Mouse (Mus musculus) spleen, adult 10 weeks (tissue): ENCODE measurements around the gene Hyal3. TPM values are rescaled to one million over a fixed set of nuclear protein-coding genes. Genes with fewer than 3 reads are reported as not detected.

Experiments used
- polyA plus RNA-seq: library from polyadenylated mRNA; stranded (reverse); fragments of 350-450 nt; fragmentation: Illumina TruSeq; extraction: RNeasy Lipid Tissue Mini Kit (QIAGEN cat#74804); gene quantifications from one replicate; pipeline ENCODE4 v1.2.3, GENCODE M21; 2015; ENCODE audit warnings: low replicate concordance; ENCODE audit not compliant: insufficient read depth

Gene Hyal3
- 0.12 TPM for polyA plus RNA-seq

DNA sequence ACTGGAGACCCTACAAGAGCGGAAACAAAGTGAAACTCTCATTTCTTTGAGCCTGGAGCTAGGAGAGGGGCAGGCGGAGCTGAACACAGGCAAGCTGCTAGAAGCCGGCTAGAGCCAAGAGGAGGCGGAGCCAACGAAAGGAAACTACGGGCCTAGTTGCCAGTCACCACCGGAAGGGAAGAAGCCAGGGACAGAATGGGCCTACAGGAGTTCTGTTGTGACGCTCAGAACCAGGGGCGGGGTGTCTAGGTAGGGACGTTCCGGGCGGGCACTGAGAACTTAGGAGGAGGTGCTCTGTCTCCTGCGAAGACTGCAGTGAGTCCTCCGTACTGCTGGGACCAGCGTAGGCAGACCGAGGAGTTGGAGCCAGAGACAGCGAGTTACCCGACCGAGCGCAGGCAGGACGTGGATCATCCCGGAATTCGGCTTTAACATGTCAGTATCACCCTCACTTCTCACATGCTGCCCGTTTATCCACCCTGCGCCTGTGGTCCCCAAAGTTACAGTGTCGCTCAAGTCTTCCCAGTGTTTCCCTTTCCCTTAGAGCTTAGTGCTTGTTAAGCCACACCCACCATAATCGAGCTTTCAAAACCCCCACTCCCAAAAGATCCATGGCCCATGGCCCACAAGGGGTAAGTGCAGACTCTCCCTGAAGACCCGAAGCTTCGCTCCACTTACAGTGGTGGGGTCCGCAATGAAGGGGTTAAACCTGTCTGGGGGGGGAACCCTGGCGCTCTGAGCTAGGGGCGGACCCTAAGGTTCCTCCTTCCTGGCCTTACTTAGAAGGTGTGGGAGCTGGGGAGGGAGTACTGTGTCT is at the start of gene Hyal3:
Hyal3 (plus strand) TSS at position 318 of the 817 bp plus-strand sequence.

DNA sequence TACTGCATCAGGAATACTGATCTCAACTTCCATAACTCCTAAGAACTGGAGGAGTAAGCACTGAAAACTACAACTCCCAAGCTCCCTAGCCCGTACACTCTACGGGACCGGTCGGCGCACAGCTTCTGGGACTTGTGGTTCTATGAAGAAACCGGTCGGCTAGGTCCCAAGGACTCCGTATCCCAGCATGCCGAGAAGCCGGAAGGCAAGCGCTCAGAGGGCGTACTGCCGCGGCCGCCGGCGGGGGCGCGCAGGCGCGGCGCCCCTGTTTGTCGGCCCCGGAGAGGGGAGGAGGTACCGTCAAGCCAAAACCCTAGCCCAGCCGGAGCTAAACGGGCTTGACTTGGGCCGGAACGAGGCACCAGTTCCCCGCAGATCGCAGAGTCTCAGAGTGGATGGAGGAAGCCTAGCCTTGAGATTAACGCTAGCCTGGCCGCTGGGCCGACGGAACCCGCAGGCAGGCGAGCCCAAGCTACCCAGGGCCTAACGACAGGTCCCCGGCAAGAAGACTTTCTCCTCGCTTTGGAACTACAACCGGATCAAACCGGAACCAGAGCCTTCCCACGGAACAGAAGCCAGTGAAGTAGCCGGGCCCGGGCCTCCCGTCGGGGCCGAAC is 46.7 kb upstream of the Hyal3 start, which contains the start of gene Tmem115:
Tmem115 (plus strand) TSS at position 155 of the 617 bp plus-strand sequence.

DNA sequence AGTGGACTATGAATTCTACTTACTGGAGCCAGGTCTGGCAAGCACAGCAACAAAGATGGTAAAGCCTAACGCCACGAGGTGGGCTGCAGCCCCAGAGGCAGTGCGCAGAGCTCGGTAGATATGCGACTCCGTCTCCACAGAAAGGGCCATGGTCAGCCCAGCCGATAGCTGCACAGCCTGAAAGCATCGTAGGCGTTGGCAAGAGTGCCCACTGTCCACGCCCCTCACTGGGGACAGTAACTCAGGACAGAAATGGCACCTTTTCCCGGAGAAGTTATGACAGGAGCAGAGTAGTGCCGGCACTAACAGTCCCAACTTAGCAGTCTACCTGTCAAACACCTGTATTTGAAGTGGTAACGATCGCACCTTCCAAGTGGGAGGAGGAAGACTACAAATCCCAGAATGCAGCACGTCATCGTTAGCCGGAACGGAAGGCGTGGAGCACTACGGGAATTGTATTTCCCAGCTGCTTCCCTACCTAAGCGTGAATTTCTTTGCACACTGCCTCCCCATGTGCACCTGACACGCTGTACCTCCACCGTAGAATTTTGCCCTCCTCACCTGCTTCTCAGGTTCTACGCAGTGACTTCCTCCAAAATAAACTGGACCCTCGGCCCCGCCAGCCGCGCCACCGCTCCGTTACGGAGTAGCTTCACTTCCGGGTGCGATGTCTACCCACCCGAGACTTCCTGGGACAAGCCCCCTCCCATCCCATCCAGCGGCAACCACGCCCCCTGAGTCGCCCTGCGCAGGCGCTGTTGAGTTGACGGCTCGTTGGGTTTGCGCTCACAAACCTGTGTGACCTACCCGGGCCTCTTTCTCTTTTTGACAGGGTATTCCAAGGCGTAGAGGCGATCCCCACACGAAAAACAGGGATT is 38.9 kb upstream of the Hyal3 start, which contains the start of the genes Cyb561d2 and Nprl2:
Cyb561d2 (minus strand) TSS at position 720 of the 878 bp plus-strand sequence.
Nprl2 (plus strand) TSS at position 753 of the 878 bp plus-strand sequence.

DNA sequence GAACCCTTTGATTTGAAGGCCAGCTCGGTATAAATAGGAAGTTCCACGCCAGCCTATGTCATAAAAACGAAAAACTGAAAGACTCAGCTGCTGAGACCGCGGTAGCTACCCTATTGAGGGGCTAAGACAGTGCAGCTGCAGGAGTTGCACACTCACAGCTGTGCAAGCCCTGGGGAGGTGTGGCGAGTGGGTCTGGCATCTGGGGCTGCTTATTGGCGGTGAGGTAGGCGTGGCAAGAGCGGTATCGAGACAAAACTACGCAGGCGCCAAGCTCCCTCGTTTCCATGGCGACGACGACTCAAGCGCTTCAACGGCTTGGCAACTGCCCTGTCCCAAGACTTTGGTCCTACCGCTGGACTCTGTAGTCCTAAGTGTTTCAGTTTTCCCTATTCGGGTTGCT is 33.6 kb upstream of the Hyal3 start, which contains the start of gene Zmynd10:
Zmynd10 (plus strand) TSS at position 273 of the 400 bp plus-strand sequence.

DNA sequence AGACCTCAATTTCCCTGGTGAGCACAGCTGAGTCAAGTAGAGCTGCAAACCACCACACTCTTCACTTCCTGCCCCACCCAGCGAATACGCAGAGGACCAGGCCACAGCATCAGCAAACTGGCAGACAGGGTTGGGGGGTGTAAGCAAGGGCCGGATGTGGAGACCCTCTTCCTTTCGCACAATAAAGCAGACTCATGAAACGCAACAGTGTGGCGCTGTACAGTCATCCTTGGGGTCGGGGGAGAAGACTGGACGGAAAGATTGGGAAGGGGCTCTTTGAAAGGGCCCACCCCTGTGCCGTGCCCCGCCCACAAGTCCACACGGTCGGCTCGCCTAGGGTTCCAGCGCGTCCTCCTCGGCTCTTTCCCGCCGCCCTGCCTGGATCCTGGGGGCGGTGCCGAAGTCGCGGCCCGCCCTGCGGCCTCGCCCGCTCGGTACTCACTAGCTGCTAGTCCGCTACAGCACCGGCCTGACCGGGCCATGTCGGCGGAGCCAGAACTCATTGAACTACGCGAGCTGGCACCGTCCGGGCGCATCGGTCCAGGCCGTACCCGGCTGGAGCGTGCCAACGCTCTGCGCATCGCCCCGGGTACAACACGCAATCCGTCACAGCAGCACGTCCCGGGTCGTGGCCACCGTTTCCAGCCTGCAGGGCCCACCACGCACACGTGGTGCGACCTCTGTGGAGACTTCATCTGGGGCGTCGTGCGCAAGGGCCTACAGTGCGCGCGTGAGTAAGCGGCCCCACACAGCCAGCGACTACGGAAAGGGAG is 29.3 kb upstream of the Hyal3 start, which contains the start of gene Rassf1:
Rassf1 (plus strand) TSS at position 439 of the 773 bp plus-strand sequence.

DNA sequence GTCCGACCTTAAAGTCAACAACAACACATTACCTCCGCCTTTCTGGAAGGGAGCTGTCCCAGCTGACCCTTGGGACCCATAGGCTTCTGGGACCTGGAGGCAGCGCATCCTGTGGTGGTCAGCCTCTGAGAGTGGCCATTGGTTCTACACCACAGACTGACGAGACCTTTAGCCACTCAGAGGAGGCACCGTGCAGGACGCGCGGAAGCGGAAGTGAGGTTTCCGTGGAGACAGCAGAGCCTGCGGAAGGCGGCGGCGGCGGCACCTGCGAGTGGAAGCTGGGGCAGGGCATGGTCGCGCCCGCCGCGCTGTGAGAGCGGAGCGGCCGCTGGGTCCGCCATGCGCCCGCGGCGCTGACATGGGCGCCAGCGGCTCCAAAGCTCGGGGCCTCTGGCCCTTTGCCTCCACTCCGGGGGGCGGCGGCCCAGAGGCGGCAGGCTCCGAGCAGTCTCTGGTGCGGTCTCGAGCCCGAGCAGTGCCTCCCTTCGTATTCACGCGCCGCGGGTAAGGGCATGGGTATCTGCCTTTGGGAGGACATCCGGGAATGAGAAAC is 17.5 kb upstream of the Hyal3 start, which contains the start of gene Tusc2:
Tusc2 (plus strand) TSS at position 227 of the 553 bp plus-strand sequence.

DNA sequence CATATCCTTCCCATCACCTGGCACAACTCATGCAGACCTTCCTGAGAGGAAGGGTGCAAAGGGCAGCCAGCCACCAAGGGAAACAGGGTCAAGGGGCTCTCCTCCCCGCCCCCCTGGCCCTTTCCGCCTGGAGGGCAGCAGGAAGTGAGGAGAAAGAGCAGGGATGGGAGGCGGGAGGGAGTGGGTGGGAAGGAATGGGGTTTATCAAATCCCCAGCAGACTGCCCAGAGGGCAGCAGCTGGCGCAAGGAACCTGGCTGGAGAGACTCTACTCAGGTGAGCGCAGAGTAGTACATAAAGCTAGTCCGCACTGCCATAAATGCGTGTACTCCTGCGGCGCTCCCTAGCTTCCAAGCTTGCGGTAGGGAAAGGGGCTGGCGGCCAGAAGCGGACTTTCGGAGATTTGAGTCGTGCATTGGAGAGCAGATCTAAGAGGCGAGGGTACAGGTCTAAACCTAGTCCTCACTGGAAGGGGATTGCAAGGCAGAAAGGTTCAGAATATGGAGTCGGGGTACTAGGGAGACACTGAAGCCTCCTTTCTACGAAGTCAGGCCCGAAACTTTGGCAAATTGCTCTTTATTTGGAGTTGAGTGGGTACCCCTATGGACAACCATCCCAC is 12.8 kb upstream of the Hyal3 start, which contains the start of gene Hyal2:
Hyal2 (plus strand) TSS at position 244 of the 618 bp plus-strand sequence.

DNA sequence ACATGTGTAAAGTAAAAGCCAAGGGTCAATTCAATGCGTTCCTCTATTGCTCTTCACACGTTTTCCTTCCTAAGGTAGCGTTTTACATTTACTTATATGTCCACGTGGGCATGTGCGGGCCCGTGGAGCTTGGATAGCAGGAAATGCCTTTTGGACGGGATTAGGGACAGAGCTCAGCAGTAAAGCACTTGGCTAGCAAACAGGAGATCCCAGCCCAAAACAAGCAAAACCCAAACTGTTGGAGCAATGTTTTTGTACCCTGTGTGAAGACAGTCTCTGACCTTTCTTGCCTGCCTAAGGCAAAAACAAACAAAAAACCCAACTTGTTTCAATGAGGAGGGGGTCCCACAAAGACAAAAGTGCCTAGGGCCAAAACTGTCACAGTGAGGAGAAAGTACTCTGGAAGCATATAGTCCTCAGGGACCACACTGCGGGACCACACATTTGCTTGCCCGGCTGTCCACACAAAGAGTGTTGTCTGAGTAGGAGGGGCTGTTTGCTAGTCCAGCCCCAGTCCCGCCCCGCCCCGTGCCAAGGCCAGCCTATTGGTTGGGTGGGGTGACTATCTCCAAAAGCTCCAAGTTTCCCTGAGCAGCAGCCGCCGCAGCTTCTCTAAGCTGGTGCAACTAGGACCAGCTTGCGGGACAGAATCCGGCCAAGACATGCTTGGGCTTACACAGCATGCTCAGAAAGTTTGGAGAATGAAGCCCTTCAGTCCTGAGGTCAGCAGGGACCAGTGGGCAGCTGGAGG is 4.1 kb upstream of the Hyal3 start, which contains the start of gene Hyal1:
Hyal1 (plus strand) TSS at position 571 of the 751 bp plus-strand sequence.

DNA sequence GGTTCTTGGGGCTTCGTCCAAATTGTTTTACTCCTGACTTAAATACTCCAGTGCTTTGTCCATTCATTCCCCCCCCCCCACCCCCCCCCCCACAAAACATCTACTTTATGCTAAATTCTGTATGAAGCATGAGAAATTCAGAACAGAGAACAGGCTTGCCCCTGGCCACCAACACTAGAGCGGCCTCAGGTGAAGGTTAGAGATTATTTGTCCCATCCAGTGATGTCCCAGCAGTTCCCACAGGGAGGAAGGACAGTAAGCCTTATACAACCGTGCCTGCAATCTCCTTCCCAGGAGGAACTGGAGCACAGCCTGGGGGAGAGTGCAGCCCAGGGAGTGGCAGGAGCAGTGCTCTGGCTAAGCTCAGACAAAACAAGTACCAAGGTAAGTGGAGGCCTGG is 2.0 kb upstream of the Hyal3 start, which contains the start of gene Naa80:
Naa80 (plus strand) TSS at position 301 of the 400 bp plus-strand sequence.

DNA sequence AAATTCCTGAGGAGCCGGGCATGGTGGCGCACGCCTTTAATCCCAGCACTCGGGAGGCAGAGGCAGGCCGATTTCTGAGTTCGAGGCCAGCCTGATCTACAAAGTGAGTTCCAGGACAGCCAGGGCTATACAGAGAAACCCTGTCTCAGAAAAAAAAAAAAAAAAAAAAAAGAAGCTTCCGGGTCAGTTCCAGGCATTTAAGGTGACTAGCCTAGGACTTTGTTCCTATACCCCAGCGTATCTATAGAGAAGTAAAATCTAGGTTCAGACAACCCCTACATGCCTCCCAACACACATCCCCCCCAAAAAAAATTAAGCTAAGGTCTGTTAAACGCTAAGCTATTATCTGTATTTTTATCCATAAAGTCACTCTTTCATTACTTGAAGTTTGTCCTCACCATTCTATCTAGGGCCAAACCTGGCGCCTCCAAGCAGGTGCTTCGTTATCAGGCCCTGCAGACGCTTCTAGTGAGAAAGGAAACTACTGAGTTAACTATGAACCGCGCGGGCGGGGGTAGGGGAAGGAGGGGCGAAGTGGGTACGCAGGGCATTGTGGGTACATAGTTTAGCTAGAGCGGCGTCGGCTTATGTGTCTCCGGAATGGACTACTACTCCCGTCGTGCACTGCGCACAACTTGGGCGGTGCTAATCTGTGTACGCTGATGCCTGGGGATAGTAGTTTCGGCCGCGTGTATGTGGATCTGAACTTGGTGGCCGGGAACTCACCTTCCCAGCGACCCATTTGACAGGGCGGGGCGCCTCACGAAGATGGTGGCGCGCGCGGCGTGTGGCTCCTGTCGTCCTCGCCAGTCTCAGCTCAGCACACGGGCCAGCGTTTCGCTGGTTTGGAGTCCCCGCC is 6.6 kb downstream of the Hyal3 start, which contains the start of gene Ifrd2:
Ifrd2 (plus strand) TSS at position 669 of the 859 bp plus-strand sequence.

DNA sequence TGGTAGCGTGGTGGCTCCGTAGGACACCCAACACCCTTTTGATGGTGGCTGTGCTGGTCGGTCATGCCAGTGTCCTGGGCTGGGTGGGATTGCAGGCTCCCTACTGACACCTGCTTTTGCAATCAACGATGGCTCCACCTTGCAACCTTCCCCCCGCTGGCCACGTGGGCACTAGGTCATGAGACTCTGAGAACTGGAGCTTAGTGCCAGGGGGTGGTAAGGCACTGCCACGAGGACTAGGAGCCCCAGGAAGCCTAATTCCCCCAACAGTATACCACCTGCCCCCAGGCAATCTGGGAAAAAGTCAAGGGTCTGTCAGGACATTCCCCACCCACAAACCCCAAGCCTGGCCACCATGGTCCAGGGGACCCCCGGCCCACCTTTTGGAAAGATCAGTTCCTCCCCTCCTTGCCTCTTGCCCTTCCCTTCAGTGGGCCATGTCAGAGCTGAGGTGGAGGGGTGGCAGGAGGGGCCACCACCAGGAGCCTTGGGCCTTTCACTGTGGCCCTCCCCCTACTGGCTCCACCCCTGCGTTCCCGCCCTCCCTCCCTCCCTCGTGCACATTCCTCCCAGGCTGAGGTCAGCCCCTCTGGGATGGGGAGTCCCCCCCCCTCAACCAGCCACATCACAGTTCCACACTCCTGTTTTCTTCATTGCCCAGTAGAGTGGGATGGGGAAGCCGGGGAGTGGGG is 28.3 kb downstream of the Hyal3 start, which contains the start of gene Sema3b:
Sema3b (minus strand) TSS at position 489 of the 692 bp plus-strand sequence.

DNA sequence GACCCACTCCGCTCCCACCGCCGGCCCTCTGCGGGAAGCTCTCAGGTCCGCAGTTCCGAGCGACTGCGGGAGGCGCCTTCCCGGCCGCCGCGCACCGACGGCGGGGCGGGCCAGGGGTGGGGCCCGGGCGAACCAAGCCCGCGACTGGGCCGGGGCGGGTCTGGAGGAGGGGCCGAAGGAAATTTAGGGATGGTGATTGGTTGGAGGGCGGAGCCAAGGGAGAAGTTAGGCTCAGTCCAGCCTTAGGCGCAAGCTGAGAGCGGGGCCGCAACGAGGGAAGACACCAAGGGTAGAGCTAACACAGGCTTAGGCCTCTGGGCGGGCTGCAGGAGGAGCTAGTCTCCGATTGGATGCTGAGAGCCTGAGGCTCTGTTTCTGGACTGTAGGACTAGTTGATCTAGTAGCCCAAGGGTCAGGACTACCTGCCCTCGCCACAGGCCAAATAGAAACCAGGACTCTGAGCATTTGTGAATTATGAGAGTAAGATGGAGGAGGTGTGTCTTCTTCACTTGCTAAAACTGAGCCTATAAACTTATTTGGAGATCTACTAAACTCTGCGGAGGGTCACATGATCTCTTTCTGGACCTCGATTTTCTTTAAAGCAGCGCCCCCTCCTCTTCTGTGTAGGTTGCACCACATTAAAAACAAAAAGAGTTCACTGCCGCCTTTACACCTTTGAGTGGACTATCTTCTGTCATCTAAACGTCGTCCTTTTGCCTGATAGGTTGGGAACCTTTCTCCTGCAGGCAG is 54.8 kb downstream of the Hyal3 start, which contains the start of gene Gnai2:
Gnai2 (minus strand) TSS at position 89 of the 750 bp plus-strand sequence.

